Mouse (Mus musculus) liver, postnatal 0 days (tissue): ENCODE measurements at regions not wholly inside any gene's neighbourhood (a gene's known extent, or its start where the extent isn't known, plus 50 kb on each side); places are given as distances from the start of the nearest gene placed in this dataset.

ENCODE experiments used
- CTCF ChIP-seq: sonication (generic); IDR thresholded peaks from 2 replicates; pipeline ENCODE4 v1.5.1; 2016; ENCODE audit warnings: antibody characterized with exemption, low read depth
- EP300 ChIP-seq: IDR thresholded peaks from 2 replicates; pipeline ENCODE4 v1.6.1; 2016; ENCODE audit warnings: antibody characterized with exemption, low read depth, mild to moderate bottlenecking

DNA sequence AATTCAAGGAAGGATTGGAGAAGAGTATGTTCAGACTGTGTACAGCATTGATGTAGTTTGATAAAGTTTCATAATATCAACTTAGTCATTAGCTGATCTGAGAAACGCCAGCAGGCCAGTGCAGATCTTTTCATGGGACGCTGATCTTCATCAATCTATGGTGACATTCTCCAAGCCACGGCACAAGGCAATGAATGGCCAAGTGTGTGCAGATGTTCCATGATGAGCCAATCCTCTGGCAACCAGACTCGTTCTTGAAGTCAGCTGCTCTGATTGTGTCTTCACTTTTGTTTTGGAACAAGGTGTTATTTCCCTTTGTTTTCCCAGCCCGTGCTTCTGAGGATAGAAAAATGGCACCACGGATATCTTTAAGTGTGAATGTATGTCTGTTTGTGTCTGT is 101.3 kb upstream of the Lifr start:
- TF ChIP-seq CTCF (no peak), EP300 (no peak)
